In genomic region chr12:102346507-102346906, GRCm38 (mm10) we compare ENCODE assay signal across 9 mouse cellular contexts.
DNase-seq lines count a peak whose midpoint lies in the region; ATAC-seq and TF ChIP-seq lines count a peak whose summit lies in the region.
"Had no signal": no experiment of that assay in that cellular context is flagged by ENCODE, and none has a peak within 500 bp of the region (broad histone marks: within the 10 kb centered on the region; RNA-seq: fewer than 3 reads in every experiment).

No protein-coding gene starts in this region.

- peak; percentile 51 for TF ChIP-seq CTCF in liver, adult 2 months (IDR thresholded peaks at IDR 0.05; ENCODE audit: low read depth, low read length)
- TF ChIP-seq CTCF in brain, embryonic 14.5 days (IDR thresholded peaks at IDR 0.05; ENCODE audit: borderline replicate concordance, extremely low read depth, insufficient read depth, insufficient read length), result peak; percentile 63; the same call in 1 of the 2 replicates

- DNase-seq in cerebellum, adult 8-10 months, result peak; percentile 13
- DNase-seq in cerebellum, adult 11 months, result no peak
- peak; percentile 62 for DNase-seq in liver, adult 2 months (ENCODE audit: extremely low read depth, low read depth, low spot score)
- peak; percentile 64 for DNase-seq in brain, embryonic 14.5 days (ENCODE audit: low read depth)
- peak; percentile 34 to 77 for DNase-seq in kidney, adult 8-10 months
- DNase-seq in lung, postnatal 25 days (ENCODE audit: low spot score), result peak; percentile 66
- DNase-seq in thymus, postnatal 0 days (ENCODE audit: low spot score), result peak; percentile 69

- no peak overlapping the region for H3K9ac ChIP-seq in liver, adult 2 months (ENCODE audit: low read depth, low read length)
- H3K9ac ChIP-seq in liver, embryonic 12.5 days, result no peak overlapping the region
- H3K9ac ChIP-seq: hindbrain, embryonic 15.5 days had no signal

- 53% methylated on average over 1 of the region's 1 CpGs for WGBS in liver, adult 2 months
- WGBS in liver, embryonic 12.5 days (ENCODE audit: insufficient replicate concordance), result 3% methylated on average over 1 of the region's 1 CpGs

- H3K79me2 ChIP-seq in liver, adult 2 months (ENCODE audit: control insufficient read depth, insufficient read depth, low read length), result no peaks in the 10 kb centered on the region

- TF ChIP-seq POLR2A in liver, adult 2 months (IDR thresholded peaks at IDR 0.05; ENCODE audit: extremely low read depth, insufficient read depth, low read length), result no peak
- no peak for TF ChIP-seq POLR2A in brain, embryonic 14.5 days (IDR thresholded peaks at IDR 0.05; ENCODE audit: borderline replicate concordance, extremely low read depth, insufficient read depth, insufficient read length, poor library complexity, severe bottlenecking)

- no peak overlapping the region for H3K27ac ChIP-seq in liver, adult 2 months (replicated peaks; ENCODE audit: insufficient read depth, low read depth, low read length)
- H3K27ac ChIP-seq in liver, embryonic 12.5 days, result no peak overlapping the region
- H3K27ac ChIP-seq: hindbrain, embryonic 15.5 days had no signal

- H3K9me3 ChIP-seq in liver, embryonic 12.5 days (replicated peaks), result no peaks in the 10 kb centered on the region
- H3K9me3 ChIP-seq: hindbrain, embryonic 15.5 days had no signal

- no peak overlapping the region for H3K4me3 ChIP-seq in liver, adult 2 months (ENCODE audit: insufficient read depth, low read depth, low read length)
- H3K4me3 ChIP-seq in liver, embryonic 12.5 days, result no peak overlapping the region
- H3K4me3 ChIP-seq: hindbrain, embryonic 15.5 days had no signal

- H3K36me3 ChIP-seq in liver, adult 2 months (ENCODE audit: control insufficient read depth, insufficient read depth, low read length), result peaks cover 2% of the 10 kb centered on the region; the same call in 1 of the 2 replicates
- 0 out of 2 replicates have a peak, but pooled peaks cover under 1% of the 10 kb centered on the region for H3K36me3 ChIP-seq in liver, embryonic 12.5 days
- H3K36me3 ChIP-seq: hindbrain, embryonic 15.5 days had no signal

- no peak for ATAC-seq in liver, embryonic 12.5 days

- no peak overlapping the region for H3K4me2 ChIP-seq in liver, embryonic 12.5 days
- H3K4me2 ChIP-seq: hindbrain, embryonic 15.5 days had no signal

- no peaks in the 10 kb centered on the region for H3K27me3 ChIP-seq in liver, adult 2 months (ENCODE audit: control insufficient read depth, insufficient read depth, low read length)
- H3K27me3 ChIP-seq in liver, embryonic 12.5 days (replicated peaks), result no peaks in the 10 kb centered on the region
- H3K27me3 ChIP-seq: hindbrain, embryonic 15.5 days had no signal

- H3K4me1 ChIP-seq in liver, adult 2 months (ENCODE audit: control insufficient read depth, insufficient read depth, low read length), result no peaks in the 10 kb centered on the region
- H3K4me1 ChIP-seq in liver, embryonic 12.5 days, result peaks cover 16% of the 10 kb centered on the region
